Mouse (Mus musculus): Measurements from ENCODE around the gene Nup85. TPM values are rescaled to one million over a fixed set of nuclear protein-coding genes. Genes with fewer than 3 reads are reported as not detected.

Nup85 gene
- total and polyA plus RNA-seq, 3 experiments = 362 to 370 TPM; not detected in 1

- Histone ChIP-seq H3K9ac (ENCODE audit: control insufficient read depth, low read depth, low read length, poor library complexity, severe bottlenecking) (no peak overlapping the region), H3K27ac (ENCODE audit: control insufficient read depth, low read depth, low read length) (no peak overlapping the region), H3K27me3 (ENCODE audit: control insufficient read depth in 1 of 2, insufficient read depth in 2 of 2, low read length in 2 of 2) (no peaks in the 10 kb centered on the region), H3K79me2 (ENCODE audit: control insufficient read depth, insufficient read depth, low read length, poor library complexity) (no peaks in the 10 kb centered on the region; the same call in 1 of the 2 replicates), H3K9me3 (replicated peaks; ENCODE audit: insufficient read depth, low read length) (no peaks in the 10 kb centered on the region), H3K4me3 (ENCODE audit: control insufficient read depth in 1 of 2, insufficient read depth in 1 of 2, low read depth in 2 of 2, low read length in 2 of 2) (no peak overlapping the region), H3K4me1 (ENCODE audit: control insufficient read depth in 1 of 2, insufficient read depth in 2 of 2, low read length in 2 of 2) (peaks cover 0 to 6% of the 10 kb centered on the region in 2 experiments; a peak in 2 of 4 replicates), H3K36me3 (ENCODE audit: control insufficient read depth in 1 of 2, insufficient read depth in 2 of 2, low read length in 2 of 2) (peaks cover 0 to 5% of the 10 kb centered on the region in 2 experiments)
- no peak for TF ChIP-seq SMC3 (IDR thresholded peaks at IDR 0.05; ENCODE audit: low read depth, low read length)
- TF ChIP-seq HCFC1 (IDR thresholded peaks at IDR 0.05; ENCODE audit: low read depth, low read length) = no peak
- no peak for TF ChIP-seq MAZ (IDR thresholded peaks at IDR 0.05; ENCODE audit: low read depth, low read length)
- TF ChIP-seq MEF2A (IDR thresholded peaks at IDR 0.05; ENCODE audit: extremely low read depth, insufficient replicate concordance, low read depth, low read length, poor library complexity, severe bottlenecking) = no peak
- TF ChIP-seq POLR2AphosphoS2 (IDR thresholded peaks at IDR 0.05; ENCODE audit: low read length) = no peak
- TF ChIP-seq RCOR1 (IDR thresholded peaks at IDR 0.05; ENCODE audit: low read depth, low read length) = no peak
- no peak for TF ChIP-seq MYB (IDR thresholded peaks at IDR 0.05; ENCODE audit: low read depth, low read length)
- TF ChIP-seq E2F4 (IDR thresholded peaks at IDR 0.05; ENCODE audit: borderline replicate concordance, low read depth, low read length) = no peak
- no peak for TF ChIP-seq MXI1 (IDR thresholded peaks at IDR 0.05; ENCODE audit: low read depth, low read length)
- no peak for TF ChIP-seq TAL1 (IDR thresholded peaks at IDR 0.05; ENCODE audit: low read length)
- no peak for TF ChIP-seq NELFE (IDR thresholded peaks at IDR 0.05; ENCODE audit: low read depth, low read length)
- no peak for TF ChIP-seq ZNF384 (IDR thresholded peaks at IDR 0.05; ENCODE audit: low read depth, low read length)
- TF ChIP-seq BHLHE40 (IDR thresholded peaks at IDR 0.05; ENCODE audit: borderline replicate concordance, low read depth, low read length) = no peak
- no peak for TF ChIP-seq ZMIZ1 (IDR thresholded peaks at IDR 0.05; ENCODE audit: low read depth, low read length)
- no peak for TF ChIP-seq TCF12 (IDR thresholded peaks at IDR 0.05; ENCODE audit: low read depth, low read length)
- TF ChIP-seq POLR2AphosphoS5 (IDR thresholded peaks at IDR 0.05; ENCODE audit: borderline replicate concordance, low read depth, low read length) = no peak
- no peak for TF ChIP-seq UBTF (IDR thresholded peaks at IDR 0.05; ENCODE audit: borderline replicate concordance, insufficient read depth, low read depth, low read length)
- no peak for DNase-seq (ENCODE audit: low read depth, low spot score)
These were observed 53.8 kb downstream of the Nup85 start for GRCm38 (mm10) chr11:115618001-115618400.

- TF ChIP-seq USF1 (IDR thresholded peaks at IDR 0.05; ENCODE audit: low read depth, low read length) = no peak
- no peak for TF ChIP-seq E2F4 (IDR thresholded peaks at IDR 0.05; ENCODE audit: borderline replicate concordance, low read depth, low read length)
- TF ChIP-seq RAD21 (IDR thresholded peaks at IDR 0.05; ENCODE audit: low read depth, low read length) = no peak
- TF ChIP-seq UBTF (IDR thresholded peaks at IDR 0.05; ENCODE audit: borderline replicate concordance, insufficient read depth, low read depth, low read length) = no peak
- no peak for TF ChIP-seq CTCF (IDR thresholded peaks at IDR 0.05 in 2 of 3, conservative IDR thresholded peaks at IDR 0.05 in 1 of 3; ENCODE audit: control insufficient read depth in 1 of 3, insufficient read depth in 1 of 3, low read depth in 2 of 3, low read length in 3 of 3, poor library complexity in 1 of 3, severe bottlenecking in 1 of 3)
- no peak for TF ChIP-seq ZKSCAN1 (IDR thresholded peaks at IDR 0.05; ENCODE audit: low read depth, low read length)
- no peak for TF ChIP-seq TCF12 (IDR thresholded peaks at IDR 0.05; ENCODE audit: low read depth, low read length)
- TF ChIP-seq HCFC1 (IDR thresholded peaks at IDR 0.05; ENCODE audit: low read depth, low read length) = no peak
- no peak for TF ChIP-seq MXI1 (IDR thresholded peaks at IDR 0.05; ENCODE audit: low read depth, low read length)
These were observed 54.7 kb downstream of the Nup85 start for GRCm38 (mm10) chr11:115618732-115619516.

More at GRCm38 (mm10) chr11:115618732-115619516, 54.7 kb downstream of the Nup85 start:
- H3K4me3 ChIP-seq (ENCODE audit: control insufficient read depth in 1 of 2, insufficient read depth in 1 of 2, low read depth in 2 of 2, low read length in 2 of 2) = no peak overlapping the region
- H3K27me3 ChIP-seq (ENCODE audit: control insufficient read depth in 1 of 2, insufficient read depth in 2 of 2, low read length in 2 of 2) = no peaks in the 10 kb centered on the region
- H3K4me1 ChIP-seq (ENCODE audit: control insufficient read depth in 1 of 2, insufficient read depth in 2 of 2, low read length in 2 of 2) = no peaks in the 10 kb centered on the region
- no peaks in the 10 kb centered on the region for H3K9me3 ChIP-seq (replicated peaks; ENCODE audit: insufficient read depth, low read length)
- H3K79me2 ChIP-seq (ENCODE audit: control insufficient read depth, insufficient read depth, low read length, poor library complexity) = no peaks in the 10 kb centered on the region
- peaks cover 0 to 4% of the 10 kb centered on the region in 2 experiments; a peak in 3 of 4 replicates for H3K36me3 ChIP-seq (ENCODE audit: control insufficient read depth in 1 of 2, insufficient read depth in 2 of 2, low read length in 2 of 2)
- H3K27ac ChIP-seq (ENCODE audit: control insufficient read depth, low read depth, low read length) = no peak overlapping the region
- no peak for DNase-seq (ENCODE audit: low read depth, low spot score)
- H3K9ac ChIP-seq (ENCODE audit: control insufficient read depth, low read depth, low read length, poor library complexity, severe bottlenecking) = no peak overlapping the region
